Mouse (Mus musculus) embryonic fibroblast, embryonic 13.5 days (primary cell): Measurements from ENCODE around the gene Cep19.
A peak's percentile ranks its signal among the peaks of the same experiment; 100 is the strongest.

Experiments
- CTCF ChIP-seq: IDR thresholded peaks from 2 replicates; pipeline ENCODE4 v1.5.1; 2011; ENCODE audit warnings: mild to moderate bottlenecking, control low read depth, low read length, moderate library complexity, borderline replicate concordance; ENCODE audit not compliant: insufficient read depth
- POLR2A ChIP-seq: IDR thresholded peaks from 2 replicates; pipeline ENCODE4 v1.6.1; 2011; ENCODE audit warnings: low read depth, mild to moderate bottlenecking, control low read depth, low read length, moderate library complexity

DNA sequence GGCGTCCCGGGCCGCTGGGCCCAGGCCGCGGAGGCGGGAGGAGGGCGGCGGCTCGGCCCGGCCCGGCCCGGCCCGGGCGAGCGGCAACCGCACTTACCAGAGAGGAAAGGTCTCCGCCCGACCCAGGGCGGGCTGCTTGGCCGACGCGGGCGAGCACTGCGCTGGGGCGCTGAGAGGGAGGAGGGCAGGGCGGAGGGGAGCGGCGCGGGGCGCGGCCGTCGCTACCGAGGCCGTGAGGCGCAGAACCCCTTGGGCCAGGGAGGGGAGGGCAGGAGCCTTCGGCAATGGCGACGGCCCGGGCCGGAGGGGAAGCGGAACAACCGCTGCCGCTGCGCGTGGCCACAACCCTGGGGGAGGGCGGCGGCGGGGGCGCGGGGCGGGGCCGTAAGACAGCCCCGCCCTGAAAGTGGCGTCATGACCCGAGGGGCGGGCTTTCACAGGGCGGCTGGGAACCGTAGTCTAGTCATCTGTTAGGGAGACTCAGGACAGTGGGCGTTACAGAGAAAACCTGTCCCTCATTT, 20.5 kb upstream of the Cep19 start, which contains the start of gene Pak2:
- TF ChIP-seq CTCF: no peak
- TF ChIP-seq POLR2A: peak; percentile 91
